Mouse (Mus musculus) forebrain, embryonic 14.5 days (tissue): ENCODE data around the gene Enthd1. TPM values are rescaled to one million over a fixed set of nuclear protein-coding genes. Genes with fewer than 3 reads are reported as not detected.

Source experiments
- ATAC-seq: fragments of 200-750 bp; cut with Nextera tagmentation; 2 replicates; pipeline ENCODE4 v1.8.0; 2017; ENCODE audit warnings: mild to moderate bottlenecking, moderate library complexity
- DNase-seq: peaks from one replicate; pipeline ENCODE4 v3.0.0-alpha.2; 2015; ENCODE audit warnings: low spot score
- H3K27ac ChIP-seq: fragments of 300-500 bp; sonication (generic); 2 replicates; pipeline ENCODE4 v1.5.1; 2014; ENCODE audit warnings: low read depth, mild to moderate bottlenecking, control low read depth, low read length, moderate library complexity
- H3K27me3 ChIP-seq: fragments of 300-500 bp; sonication (generic); replicated peaks from 2 replicates; pipeline ENCODE4 v1.6.1; 2014; ENCODE audit warnings: low read length, control low read depth, mixed read lengths; ENCODE audit not compliant: control insufficient read depth, insufficient read depth
- H3K36me3 ChIP-seq: fragments of 300-500 bp; sonication (generic); 2 replicates; pipeline ENCODE4 v1.6.1; 2014; ENCODE audit warnings: low read length, control low read depth; ENCODE audit not compliant: control insufficient read depth, insufficient read depth
- H3K4me1 ChIP-seq: fragments of 300-500 bp; sonication (generic); 2 replicates; pipeline ENCODE4 v1.6.1; 2014; ENCODE audit warnings: antibody characterized with exemption, low read length, control low read depth; ENCODE audit not compliant: control insufficient read depth, insufficient read depth
- H3K4me2 ChIP-seq: fragments of 300-500 bp; sonication (generic); 2 replicates; pipeline ENCODE4 v1.6.1; 2014; ENCODE audit warnings: mild to moderate bottlenecking, control low read depth, low read length
- H3K4me3 ChIP-seq: fragments of 300-500 bp; sonication (generic); 2 replicates; pipeline ENCODE4 v1.5.1; 2014; ENCODE audit warnings: low read depth, low read length, control low read depth
- H3K9ac ChIP-seq: fragments of 300-500 bp; sonication (generic); 2 replicates; pipeline ENCODE4 v1.6.1; 2014; ENCODE audit warnings: mild to moderate bottlenecking, low read length, control low read depth, moderate library complexity
- H3K9me3 ChIP-seq: fragments of 300-500 bp; sonication (generic); replicated peaks from 2 replicates; pipeline ENCODE4 v1.6.1; 2016; ENCODE audit warnings: low read length, control low read depth, mixed read lengths; ENCODE audit not compliant: control insufficient read depth
- WGBS: fragments of 180-500 bp; shearing (Covaris S2); extraction: QIAGEN DNeasy Blood & Tissue Kit; methylation state at CpG from one replicate; pipeline ENCODE4 v1.1.7; 2014; 5-methylcytosine and 5-hydroxymethylcytosine counted together
- polyA plus RNA-seq: library from polyadenylated mRNA; unstranded; fragments of >200 nt; fragmentation: Nextera tagmentation; extraction: Ambion mirVana; gene quantifications from 2 replicates; pipeline ENCODE4 v1.2.1, GENCODE M21; 2014

The Enthd1 gene
- polyA plus RNA-seq, 1 experiment from 2014 or later = not detected

- H3K36me3 ChIP-seq = no peaks in the 10 kb centered on the region
- H3K9ac ChIP-seq = no peak overlapping the region
- 95% methylated on average over 1 of the region's 1 CpGs for WGBS
- H3K27me3 ChIP-seq = no peaks in the 10 kb centered on the region
- H3K4me2 ChIP-seq = no peak overlapping the region
- H3K4me1 ChIP-seq = peaks cover 10% of the 10 kb centered on the region
- DNase-seq (no peak), ATAC-seq (no peak)
- no peaks in the 10 kb centered on the region for H3K9me3 ChIP-seq
- H3K27ac ChIP-seq = no peak overlapping the region
- H3K4me3 ChIP-seq = no peak overlapping the region
Observed at GRCm38 (mm10) chr15:80485601-80486000, 79.4 kb downstream of the Enthd1 start.

- no peaks in the 10 kb centered on the region for H3K36me3 ChIP-seq
- H3K9ac ChIP-seq = no peak overlapping the region
- WGBS = 31% methylated on average over 9 of the region's 9 CpGs
- no peaks in the 10 kb centered on the region for H3K27me3 ChIP-seq
- H3K27ac ChIP-seq = no peak overlapping the region
- no peak overlapping the region for H3K4me2 ChIP-seq
- ATAC-seq (peak; percentile 46; the same call in 1 of the 2 replicates), DNase-seq (peak; percentile 78)
- no peak overlapping the region for H3K4me3 ChIP-seq
- no peaks in the 10 kb centered on the region for H3K9me3 ChIP-seq
- peaks cover 10% of the 10 kb centered on the region for H3K4me1 ChIP-seq
Observed at GRCm38 (mm10) chr15:80483041-80483705, 81.8 kb downstream of the Enthd1 start.

- Histone ChIP-seq H3K27ac (no peak overlapping the region), H3K27me3 (no peaks in the 10 kb centered on the region), H3K36me3 (no peaks in the 10 kb centered on the region), H3K9me3 (no peaks in the 10 kb centered on the region), H3K4me2 (no peak overlapping the region), H3K4me1 (peaks cover 10% of the 10 kb centered on the region), H3K9ac (no peak overlapping the region), H3K4me3 (no peak overlapping the region)
- DNase-seq = no peak
- ATAC-seq = no peak
- WGBS = 70% methylated on average over 8 of the region's 8 CpGs
Observed at GRCm38 (mm10) chr15:80482348-80482747, 82.6 kb downstream of the Enthd1 start.

GRCm38 (mm10) chr15:80474429-80475002 is 90.4 kb downstream of the Enthd1 start:
- ATAC-seq (no peak), DNase-seq (no peak)
- no peak overlapping the region for H3K9ac ChIP-seq
- H3K4me1 ChIP-seq = no peaks in the 10 kb centered on the region
- no peak overlapping the region for H3K4me2 ChIP-seq
- no peaks in the 10 kb centered on the region for H3K9me3 ChIP-seq
- H3K27me3 ChIP-seq = no peaks in the 10 kb centered on the region
- 89% methylated on average over 6 of the region's 6 CpGs for WGBS
- no peaks in the 10 kb centered on the region for H3K36me3 ChIP-seq
- no peak overlapping the region for H3K27ac ChIP-seq
- no peak overlapping the region for H3K4me3 ChIP-seq

GRCm38 (mm10) chr15:80467876-80468275 is 97.1 kb downstream of the Enthd1 start:
- H3K36me3 ChIP-seq = no peaks in the 10 kb centered on the region
- no peak overlapping the region for H3K4me3 ChIP-seq
- ATAC-seq (no peak), DNase-seq (no peak)
- no peaks in the 10 kb centered on the region for H3K9me3 ChIP-seq
- H3K27me3 ChIP-seq = no peaks in the 10 kb centered on the region
- H3K4me2 ChIP-seq = no peak overlapping the region
- H3K9ac ChIP-seq = no peak overlapping the region
- 89% methylated on average over 4 of the region's 4 CpGs for WGBS
- H3K27ac ChIP-seq = no peak overlapping the region
- no peaks in the 10 kb centered on the region for H3K4me1 ChIP-seq

GRCm38 (mm10) chr15:80462106-80462505 is 102.8 kb downstream of the Enthd1 start:
- no peak overlapping the region for H3K27ac ChIP-seq
- no peak overlapping the region for H3K4me3 ChIP-seq
- no peaks in the 10 kb centered on the region for H3K9me3 ChIP-seq
- H3K4me2 ChIP-seq = no peak overlapping the region
- H3K36me3 ChIP-seq = no peaks in the 10 kb centered on the region
- peaks cover 6% of the 10 kb centered on the region; the same call in 1 of the 2 replicates for H3K27me3 ChIP-seq
- DNase-seq = no peak
- H3K4me1 ChIP-seq = peaks cover 13% of the 10 kb centered on the region
- ATAC-seq = peak; percentile 37; the same call in 1 of the 2 replicates
- WGBS = under 1% methylated on average over 9 of the region's 9 CpGs
- H3K9ac ChIP-seq = no peak overlapping the region

- Histone ChIP-seq H3K4me3 (no peak overlapping the region), H3K36me3 (no peaks in the 10 kb centered on the region), H3K9ac (no peak overlapping the region), H3K9me3 (no peaks in the 10 kb centered on the region), H3K27me3 (peaks cover 6% of the 10 kb centered on the region; the same call in 1 of the 2 replicates), H3K4me1 (peaks cover 13% of the 10 kb centered on the region), H3K4me2 (no peak overlapping the region), H3K27ac (no peak overlapping the region)
- ATAC-seq = no peak
- DNase-seq = no peak
- WGBS = 66% methylated on average over 2 of the region's 2 CpGs
Observed at GRCm38 (mm10) chr15:80461446-80461845, 103.5 kb downstream of the Enthd1 start.

GRCm38 (mm10) chr15:80460011-80460410 is 104.9 kb downstream of the Enthd1 start:
- Histone ChIP-seq H3K9ac (no peak overlapping the region), H3K4me3 (no peak overlapping the region), H3K36me3 (no peaks in the 10 kb centered on the region), H3K4me1 (peaks cover 13% of the 10 kb centered on the region), H3K27me3 (peaks cover 6% of the 10 kb centered on the region; the same call in 1 of the 2 replicates), H3K4me2 (peak overlapping the region; percentile 30), H3K27ac (peak overlapping the region; percentile 78), H3K9me3 (no peaks in the 10 kb centered on the region)
- peak; percentile 89 for DNase-seq
- peak; percentile 93 for ATAC-seq
- 6% methylated on average over 9 of the region's 9 CpGs for WGBS

- WGBS = 96% methylated on average over 3 of the region's 3 CpGs
- peaks cover 6% of the 10 kb centered on the region; the same call in 1 of the 2 replicates for H3K27me3 ChIP-seq
- ATAC-seq (no peak), DNase-seq (no peak)
- no peak overlapping the region for H3K4me2 ChIP-seq
- no peak overlapping the region for H3K27ac ChIP-seq
- H3K4me3 ChIP-seq = no peak overlapping the region
- peaks cover 13% of the 10 kb centered on the region for H3K4me1 ChIP-seq
- H3K9me3 ChIP-seq = no peaks in the 10 kb centered on the region
- no peaks in the 10 kb centered on the region for H3K36me3 ChIP-seq
- H3K9ac ChIP-seq = no peak overlapping the region
Observed at GRCm38 (mm10) chr15:80457984-80458383, 107.0 kb downstream of the Enthd1 start.
